Mouse (Mus musculus): ENCODE measurements at regions not wholly inside any gene's neighbourhood (a gene's known extent, or its start where the extent isn't known, plus 50 kb on each side); places are given as distances from the start of the nearest gene placed in this dataset.

- Histone ChIP-seq H3K4me1 (ENCODE audit: control insufficient read depth, insufficient read depth, low read length) (no peaks in the 10 kb centered on the region), H3K4me3 (ENCODE audit: insufficient read depth, low read length) (no peak overlapping the region), H3K27ac (ENCODE audit: insufficient read depth, low read length) (no peak overlapping the region)
- TF ChIP-seq CTCF (IDR thresholded peaks at IDR 0.05; ENCODE audit: extremely low read depth, insufficient read depth, low read length) = no peak
- no peak for TF ChIP-seq POLR2A (IDR thresholded peaks at IDR 0.05; ENCODE audit: extremely low read depth, insufficient read depth, low read length)
These were observed 70.7 kb upstream of the Rasa1 start for GRCm38 (mm10) chr13:85359621-85360020.

GRCm38 (mm10) chr13:85359143-85359542 lies 70.2 kb upstream of the Rasa1 start:
- H3K27ac ChIP-seq (ENCODE audit: insufficient read depth, low read length) = no peak overlapping the region
- TF ChIP-seq CTCF (IDR thresholded peaks at IDR 0.05; ENCODE audit: extremely low read depth, insufficient read depth, low read length) (no peak), POLR2A (IDR thresholded peaks at IDR 0.05; ENCODE audit: extremely low read depth, insufficient read depth, low read length) (no peak)
- no peak overlapping the region for H3K4me3 ChIP-seq (ENCODE audit: insufficient read depth, low read length)
- H3K4me1 ChIP-seq (ENCODE audit: control insufficient read depth, insufficient read depth, low read length) = no peaks in the 10 kb centered on the region

GRCm38 (mm10) chr13:85352061-85352460 lies 63.1 kb upstream of the Rasa1 start:
- TF ChIP-seq POLR2A (IDR thresholded peaks at IDR 0.05; ENCODE audit: extremely low read depth, insufficient read depth, low read length) (no peak), CTCF (IDR thresholded peaks at IDR 0.05; ENCODE audit: extremely low read depth, insufficient read depth, low read length) (no peak)
- Histone ChIP-seq H3K4me1 (ENCODE audit: control insufficient read depth, insufficient read depth, low read length) (no peaks in the 10 kb centered on the region), H3K27ac (ENCODE audit: insufficient read depth, low read length) (no peak overlapping the region), H3K4me3 (ENCODE audit: insufficient read depth, low read length) (no peak overlapping the region)

All from cortical plate, adult 2 months (tissue).